Mouse (Mus musculus): Measurements from ENCODE around the gene 4930430F08Rik.

DNA sequence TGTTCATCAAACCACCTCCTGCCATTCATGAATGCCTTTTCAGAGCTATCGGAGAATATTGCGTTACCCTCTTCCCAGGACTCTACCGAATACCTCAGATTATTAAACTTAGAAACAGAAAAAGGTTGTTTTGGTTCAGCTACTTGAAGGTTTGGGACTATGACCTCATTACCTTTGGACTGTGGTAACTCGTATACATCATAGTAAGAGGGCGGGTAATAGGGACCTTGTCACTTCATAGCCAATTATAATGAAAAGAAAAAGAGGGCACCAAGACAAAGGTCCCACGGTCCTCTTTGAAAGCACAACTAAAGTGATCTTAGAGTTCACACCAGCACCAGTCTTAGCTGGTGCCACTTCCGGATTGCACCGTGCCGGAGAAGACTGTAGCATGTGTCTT is 67.9 kb downstream of the 4930430F08Rik start:
- TF ChIP-seq CTCF (conservative IDR thresholded peaks at IDR 0.05; ENCODE audit: low read length) (no peak), POU5F1 (IDR thresholded peaks at IDR 0.05; ENCODE audit: borderline replicate concordance, low read length) (no peak), NANOG (IDR thresholded peaks at IDR 0.05; ENCODE audit: borderline replicate concordance, low read length) (no peak)
